Mouse (Mus musculus): ENCODE results near the gene Tbcel. TPM values are rescaled to one million over a fixed set of nuclear protein-coding genes. Genes with fewer than 3 reads are reported as not detected.

The Tbcel gene
- polyA plus RNA-seq, 1 experiment, result 8.2 TPM

GRCm38 (mm10) chr9:42396141-42396540, 111.5 kb downstream of the Tbcel start:
- TF ChIP-seq CTCF (IDR thresholded peaks at IDR 0.05; ENCODE audit: extremely low read depth, insufficient read depth, insufficient read length, insufficient replicate concordance), result no peak
- TF ChIP-seq POLR2A (IDR thresholded peaks at IDR 0.05; ENCODE audit: low read depth, low read length), result no peak

GRCm38 (mm10) chr9:42394903-42395302, 112.7 kb downstream of the Tbcel start:
- Histone ChIP-seq H3K36me3 (ENCODE audit: control insufficient read depth, insufficient read depth, low read length) (no peaks in the 10 kb centered on the region), H3K27me3 (ENCODE audit: control insufficient read depth, insufficient read depth, low read length) (no peaks in the 10 kb centered on the region), H3K4me3 (ENCODE audit: extremely low read depth, insufficient read depth, insufficient read length) (no peak overlapping the region), H3K27ac (ENCODE audit: insufficient read depth, low read length) (no peak overlapping the region), H3K4me1 (ENCODE audit: control insufficient read depth, insufficient read depth, insufficient read length) (no peaks in the 10 kb centered on the region)
- TF ChIP-seq POLR2A (IDR thresholded peaks at IDR 0.05; ENCODE audit: low read depth, low read length), result no peak
- no peak for TF ChIP-seq CTCF (IDR thresholded peaks at IDR 0.05; ENCODE audit: extremely low read depth, insufficient read depth, insufficient read length, insufficient replicate concordance)
- WGBS, result 93% methylated on average over 6 of the region's 6 CpGs
- no peak for DNase-seq (ENCODE audit: low read depth in 1 of 2, low spot score in 2 of 2)

More at GRCm38 (mm10) chr9:42396141-42396540, 111.5 kb downstream of the Tbcel start:
- Histone ChIP-seq H3K36me3 (ENCODE audit: control insufficient read depth, insufficient read depth, low read length) (no peaks in the 10 kb centered on the region), H3K4me3 (ENCODE audit: extremely low read depth, insufficient read depth, insufficient read length) (no peak overlapping the region), H3K27ac (ENCODE audit: insufficient read depth, low read length) (no peak overlapping the region), H3K4me1 (ENCODE audit: control insufficient read depth, insufficient read depth, insufficient read length) (no peaks in the 10 kb centered on the region), H3K27me3 (ENCODE audit: control insufficient read depth, insufficient read depth, low read length) (no peaks in the 10 kb centered on the region)
- no peak for DNase-seq (ENCODE audit: low read depth in 1 of 2, low spot score in 2 of 2)
- WGBS, result 43% methylated on average over 2 of the region's 2 CpGs

GRCm38 (mm10) chr9:42394321-42394720, 113.3 kb downstream of the Tbcel start:
- Histone ChIP-seq H3K4me3 (ENCODE audit: extremely low read depth, insufficient read depth, insufficient read length) (no peak overlapping the region), H3K4me1 (ENCODE audit: control insufficient read depth, insufficient read depth, insufficient read length) (no peaks in the 10 kb centered on the region), H3K36me3 (ENCODE audit: control insufficient read depth, insufficient read depth, low read length) (no peaks in the 10 kb centered on the region), H3K27ac (ENCODE audit: insufficient read depth, low read length) (no peak overlapping the region), H3K27me3 (ENCODE audit: control insufficient read depth, insufficient read depth, low read length) (no peaks in the 10 kb centered on the region)
- TF ChIP-seq CTCF (IDR thresholded peaks at IDR 0.05; ENCODE audit: extremely low read depth, insufficient read depth, insufficient read length, insufficient replicate concordance), result no peak
- TF ChIP-seq POLR2A (IDR thresholded peaks at IDR 0.05; ENCODE audit: low read depth, low read length), result no peak
- WGBS, result 92% methylated on average over 8 of the region's 8 CpGs
- no peak for DNase-seq (ENCODE audit: low read depth in 1 of 2, low spot score in 2 of 2)

- H3K36me3 ChIP-seq (ENCODE audit: control insufficient read depth, insufficient read depth, low read length), result no peaks in the 10 kb centered on the region
- TF ChIP-seq CTCF (IDR thresholded peaks at IDR 0.05; ENCODE audit: extremely low read depth, insufficient read depth, insufficient read length, insufficient replicate concordance), result no peak
- no peak for TF ChIP-seq POLR2A (IDR thresholded peaks at IDR 0.05; ENCODE audit: low read depth, low read length)
- DNase-seq (ENCODE audit: low read depth in 1 of 2, low spot score in 2 of 2), result no peak
- H3K4me1 ChIP-seq (ENCODE audit: control insufficient read depth, insufficient read depth, insufficient read length), result no peaks in the 10 kb centered on the region
- WGBS, result 42% methylated on average over 6 of the region's 6 CpGs
- H3K27ac ChIP-seq (ENCODE audit: insufficient read depth, low read length), result no peak overlapping the region
- H3K27me3 ChIP-seq (ENCODE audit: control insufficient read depth, insufficient read depth, low read length), result no peaks in the 10 kb centered on the region
- no peak overlapping the region for H3K4me3 ChIP-seq (ENCODE audit: extremely low read depth, insufficient read depth, insufficient read length)
Observed at GRCm38 (mm10) chr9:42392927-42393326, 114.7 kb downstream of the Tbcel start.

GRCm38 (mm10) chr9:42388490-42388889, 119.1 kb downstream of the Tbcel start:
- no peak for TF ChIP-seq POLR2A (IDR thresholded peaks at IDR 0.05; ENCODE audit: low read depth, low read length)
- TF ChIP-seq CTCF (IDR thresholded peaks at IDR 0.05; ENCODE audit: extremely low read depth, insufficient read depth, insufficient read length, insufficient replicate concordance), result no peak
- 53% methylated on average over 4 of the region's 4 CpGs for WGBS
- Histone ChIP-seq H3K27ac (ENCODE audit: insufficient read depth, low read length) (no peak overlapping the region), H3K4me3 (ENCODE audit: extremely low read depth, insufficient read depth, insufficient read length) (no peak overlapping the region), H3K4me1 (ENCODE audit: control insufficient read depth, insufficient read depth, insufficient read length) (no peaks in the 10 kb centered on the region), H3K27me3 (ENCODE audit: control insufficient read depth, insufficient read depth, low read length) (no peaks in the 10 kb centered on the region), H3K36me3 (ENCODE audit: control insufficient read depth, insufficient read depth, low read length) (no peaks in the 10 kb centered on the region)
- DNase-seq (ENCODE audit: low read depth in 1 of 2, low spot score in 2 of 2), result no peak

GRCm38 (mm10) chr9:42387038-42387437, 120.6 kb downstream of the Tbcel start:
- Histone ChIP-seq H3K4me3 (ENCODE audit: extremely low read depth, insufficient read depth, insufficient read length) (no peak overlapping the region), H3K36me3 (ENCODE audit: control insufficient read depth, insufficient read depth, low read length) (no peaks in the 10 kb centered on the region), H3K27me3 (ENCODE audit: control insufficient read depth, insufficient read depth, low read length) (no peaks in the 10 kb centered on the region), H3K27ac (ENCODE audit: insufficient read depth, low read length) (no peak overlapping the region), H3K4me1 (ENCODE audit: control insufficient read depth, insufficient read depth, insufficient read length) (no peaks in the 10 kb centered on the region)
- 58% methylated on average over 8 of the region's 8 CpGs for WGBS
- DNase-seq (ENCODE audit: low read depth in 1 of 2, low spot score in 2 of 2), result no peak
- TF ChIP-seq CTCF (IDR thresholded peaks at IDR 0.05; ENCODE audit: extremely low read depth, insufficient read depth, insufficient read length, insufficient replicate concordance), result no peak
- no peak for TF ChIP-seq POLR2A (IDR thresholded peaks at IDR 0.05; ENCODE audit: low read depth, low read length)

GRCm38 (mm10) chr9:42385656-42386055, 122.0 kb downstream of the Tbcel start:
- 84% methylated on average over 13 of the region's 13 CpGs for WGBS
- Histone ChIP-seq H3K4me3 (ENCODE audit: extremely low read depth, insufficient read depth, insufficient read length) (no peak overlapping the region), H3K27ac (ENCODE audit: insufficient read depth, low read length) (no peak overlapping the region), H3K4me1 (ENCODE audit: control insufficient read depth, insufficient read depth, insufficient read length) (no peaks in the 10 kb centered on the region), H3K27me3 (ENCODE audit: control insufficient read depth, insufficient read depth, low read length) (no peaks in the 10 kb centered on the region), H3K36me3 (ENCODE audit: control insufficient read depth, insufficient read depth, low read length) (no peaks in the 10 kb centered on the region)
- TF ChIP-seq POLR2A (IDR thresholded peaks at IDR 0.05; ENCODE audit: low read depth, low read length), result no peak
- TF ChIP-seq CTCF (IDR thresholded peaks at IDR 0.05; ENCODE audit: extremely low read depth, insufficient read depth, insufficient read length, insufficient replicate concordance), result no peak
- no peak for DNase-seq (ENCODE audit: low read depth in 1 of 2, low spot score in 2 of 2)

Data from spleen, adult 2 months (tissue).